Mouse (Mus musculus) heart, postnatal 0 days (tissue): ENCODE data around the gene G6pc.

Experiments used
- CTCF ChIP-seq: IDR thresholded peaks from 2 replicates; pipeline ENCODE4 v1.5.1; 2016; ENCODE audit warnings: antibody characterized with exemption, control low read depth, low read depth
- EP300 ChIP-seq: IDR thresholded peaks from 2 replicates; pipeline ENCODE4 v1.6.1; 2016; ENCODE audit warnings: antibody characterized with exemption, low read depth

DNA sequence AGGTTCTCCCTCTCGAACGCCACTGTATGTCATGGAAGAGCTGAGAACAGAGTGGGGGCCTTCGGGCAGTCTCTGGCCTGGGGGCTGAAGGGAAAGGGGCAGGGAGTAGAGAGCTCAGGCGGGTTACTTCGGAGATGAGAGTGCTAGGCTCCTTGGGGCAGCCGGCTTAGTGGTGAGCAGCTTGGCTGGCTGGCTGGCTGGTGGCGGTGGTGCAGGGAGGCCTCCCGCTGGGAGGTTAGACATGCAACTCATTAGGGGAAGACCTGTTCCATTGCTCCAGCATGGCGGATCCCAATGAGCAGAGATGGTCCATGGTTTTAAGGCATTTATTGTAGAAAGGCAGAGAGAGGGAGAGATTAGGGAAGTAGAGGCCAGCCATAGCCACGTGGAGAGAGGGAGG lies 33.3 kb upstream of the G6pc start:
- TF ChIP-seq CTCF: no peak
- TF ChIP-seq EP300: no peak
